Mouse (Mus musculus): ENCODE data around the gene Zfp60.

DNA sequence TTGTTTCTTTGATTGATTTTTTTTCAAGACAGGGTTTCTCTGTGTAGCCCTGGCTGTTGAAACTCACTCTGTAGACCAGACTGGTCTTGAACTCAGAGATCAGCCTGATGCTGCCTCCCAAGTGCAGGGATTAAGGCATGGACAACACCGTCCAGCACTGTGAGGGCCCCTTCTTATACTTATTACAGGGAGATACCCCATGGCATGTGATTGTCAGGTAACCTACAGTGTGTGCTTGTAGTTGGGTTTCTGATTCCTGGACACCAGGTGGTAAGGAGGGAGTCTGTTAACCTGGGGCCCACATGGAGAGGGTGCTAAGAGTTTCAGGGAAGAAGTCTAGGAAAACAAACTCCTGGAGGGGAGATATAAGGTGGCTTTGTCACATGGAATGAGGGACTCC lies 44.1 kb upstream of the Zfp60 start:
- TF ChIP-seq EP300 (IDR thresholded peaks at IDR 0.05; ENCODE audit: low read depth) = no peak
- no peak for TF ChIP-seq CTCF (IDR thresholded peaks at IDR 0.05; ENCODE audit: low read depth)
